Mouse (Mus musculus) hindbrain, embryonic 13.5 days (tissue): ENCODE measurements around the gene BC049715. TPM values are rescaled to one million over a fixed set of nuclear protein-coding genes. Genes with fewer than 3 reads are reported as not detected.
"Not testable (repeated sequence)": the region's sequence is repeated elsewhere in the genome, so short reads cannot be mapped to it uniquely, and the experiment has no call there.

Source experiments
- ATAC-seq: fragments of 200-750 bp; cut with Nextera tagmentation; 2 replicates; pipeline ENCODE4 v1.8.0; 2017; ENCODE audit warnings: moderate TSS enrichment; ENCODE audit not compliant: low FRiP score
- H3K27ac ChIP-seq: fragments of 300-500 bp; sonication (generic); 2 replicates; pipeline ENCODE4 v1.5.1; 2015; ENCODE audit warnings: inconsistent platforms, mild to moderate bottlenecking, moderate library complexity
- H3K27me3 ChIP-seq: fragments of 300-500 bp; sonication (generic); 2 replicates; pipeline ENCODE4 v1.6.1; 2015; ENCODE audit warnings: mild to moderate bottlenecking, inconsistent platforms
- H3K36me3 ChIP-seq: fragments of 300-500 bp; sonication (generic); 2 replicates; pipeline ENCODE4 v1.6.1; 2015; ENCODE audit warnings: mild to moderate bottlenecking, inconsistent platforms
- H3K4me1 ChIP-seq: fragments of 300-500 bp; sonication (generic); replicated peaks from 2 replicates; pipeline ENCODE4 v1.6.1; 2015; ENCODE audit warnings: inconsistent platforms
- H3K4me2 ChIP-seq: fragments of 300-500 bp; sonication (generic); 2 replicates; pipeline ENCODE4 v1.6.1; 2015; ENCODE audit warnings: inconsistent platforms, mild to moderate bottlenecking, moderate library complexity
- H3K4me3 ChIP-seq: fragments of 300-500 bp; sonication (generic); 2 replicates; pipeline ENCODE4 v1.5.1; 2015; ENCODE audit warnings: mild to moderate bottlenecking, inconsistent platforms
- H3K9ac ChIP-seq: fragments of 300-500 bp; sonication (generic); 2 replicates; pipeline ENCODE4 v1.6.1; 2015; ENCODE audit warnings: mild to moderate bottlenecking, inconsistent platforms
- H3K9me3 ChIP-seq: fragments of 300-500 bp; sonication (generic); 2 replicates; pipeline ENCODE4 v1.6.1; 2016; ENCODE audit warnings: inconsistent platforms
- WGBS: fragments of 180-500 bp; shearing (Covaris S2); methylation state at CpG from one replicate; pipeline ENCODE4 v1.1.7; 2015; 5-methylcytosine and 5-hydroxymethylcytosine counted together
- polyA plus RNA-seq: library from polyadenylated mRNA; unstranded; fragments of >200 nt; fragmentation: Nextera tagmentation; extraction: Ambion mirVana; gene quantifications from 2 replicates; pipeline ENCODE4 v1.2.1, GENCODE M21; 2015

The BC049715 gene
- 1.5 and 2.8 TPM in 2 replicates for polyA plus RNA-seq

DNA sequence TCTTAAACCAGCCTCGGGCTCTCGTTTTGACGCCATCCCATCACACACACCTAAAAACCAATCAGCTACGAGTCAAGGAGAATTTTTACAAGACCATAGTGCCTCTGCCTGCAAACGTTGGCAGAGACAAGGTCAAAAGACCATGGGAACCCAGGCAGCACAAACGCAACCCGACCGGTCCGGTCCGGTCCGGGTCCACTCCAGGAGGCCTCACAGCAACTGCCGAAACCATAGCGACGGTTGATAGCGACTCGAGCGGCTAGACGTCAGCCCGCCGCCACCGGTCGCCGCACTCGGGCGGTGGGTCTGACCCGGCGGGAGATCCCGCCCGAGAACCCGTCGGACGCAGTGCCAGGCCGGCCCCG lies at the start of gene BC049715:
TSS of gene BC049715 (plus strand) at position 111 of the 365 bp plus-strand sequence.
- ATAC-seq, result no peak
- H3K9me3 ChIP-seq, result no peaks in the 10 kb centered on the region
- H3K27me3 ChIP-seq, result peaks cover 22% of the 10 kb centered on the region
- H3K4me2 ChIP-seq, result peak within 1 kb of the TSS; percentile 68
- peak within 1 kb of the TSS; percentile 98 for H3K4me3 ChIP-seq
- peak within 1 kb of the TSS; percentile 98 for H3K9ac ChIP-seq
- H3K4me1 ChIP-seq, result peaks cover 15% of the 10 kb centered on the region
- peak within 1 kb of the TSS; percentile 92 for H3K27ac ChIP-seq
- WGBS, result under 1% methylated on average over 34 of the region's 34 CpGs
- H3K36me3 ChIP-seq, result peaks cover 22% of the 10 kb centered on the region

GRCm38 (mm10) chr6:136781377-136781986 lies 45.9 kb upstream of the BC049715 start, which contains the start of gene Gucy2c:
Gucy2c (minus strand) TSS chr6:136781765.
- Histone ChIP-seq H3K27ac (no peak within 1 kb of the TSS), H3K27me3 (no peaks in the 10 kb centered on the region), H3K4me1 (no peaks in the 10 kb centered on the region), H3K9ac (no peak within 1 kb of the TSS), H3K9me3 (no peaks in the 10 kb centered on the region), H3K36me3 (no peaks in the 10 kb centered on the region), H3K4me2 (no peak within 1 kb of the TSS), H3K4me3 (no peak within 1 kb of the TSS)
- 87% methylated on average over 20 of the region's 20 CpGs for WGBS
- ATAC-seq, result no peak

DNA sequence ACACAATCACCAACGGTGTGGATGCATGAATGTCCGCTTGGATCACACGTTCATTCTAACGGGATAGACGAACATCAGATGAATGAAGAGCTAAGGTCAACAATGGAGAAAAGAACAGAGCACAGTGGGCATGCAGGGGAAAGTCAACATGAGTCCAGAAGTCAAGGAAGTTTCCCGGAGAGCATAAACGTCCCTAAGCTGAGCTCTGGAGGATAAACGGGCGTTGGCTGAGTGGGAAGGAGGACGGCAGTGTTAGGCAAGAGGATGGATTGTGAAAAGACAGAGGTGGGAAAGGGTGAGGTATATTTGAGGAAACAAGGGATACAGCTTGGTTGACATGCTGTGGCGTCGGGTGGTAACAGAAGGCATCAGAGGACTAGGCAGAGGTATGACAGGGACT lies 45.3 kb upstream of the BC049715 start:
- Histone ChIP-seq H3K36me3 (no peaks in the 10 kb centered on the region), H3K4me2 (no peak overlapping the region), H3K9ac (no peak overlapping the region), H3K9me3 (no peaks in the 10 kb centered on the region), H3K27me3 (no peaks in the 10 kb centered on the region), H3K27ac (no peak overlapping the region), H3K4me3 (no peak overlapping the region), H3K4me1 (no peaks in the 10 kb centered on the region)
- 82% methylated on average over 12 of the region's 12 CpGs for WGBS
- no peak for ATAC-seq

GRCm38 (mm10) chr6:136782761-136783160 lies 44.7 kb upstream of the BC049715 start:
- Histone ChIP-seq H3K27me3 (no peaks in the 10 kb centered on the region), H3K9ac (no peak overlapping the region), H3K4me1 (no peaks in the 10 kb centered on the region), H3K9me3 (no peaks in the 10 kb centered on the region), H3K4me2 (no peak overlapping the region), H3K36me3 (no peaks in the 10 kb centered on the region), H3K27ac (no peak overlapping the region), H3K4me3 (no peak overlapping the region)
- 82% methylated on average over 9 of the region's 9 CpGs for WGBS
- ATAC-seq, result no peak

DNA sequence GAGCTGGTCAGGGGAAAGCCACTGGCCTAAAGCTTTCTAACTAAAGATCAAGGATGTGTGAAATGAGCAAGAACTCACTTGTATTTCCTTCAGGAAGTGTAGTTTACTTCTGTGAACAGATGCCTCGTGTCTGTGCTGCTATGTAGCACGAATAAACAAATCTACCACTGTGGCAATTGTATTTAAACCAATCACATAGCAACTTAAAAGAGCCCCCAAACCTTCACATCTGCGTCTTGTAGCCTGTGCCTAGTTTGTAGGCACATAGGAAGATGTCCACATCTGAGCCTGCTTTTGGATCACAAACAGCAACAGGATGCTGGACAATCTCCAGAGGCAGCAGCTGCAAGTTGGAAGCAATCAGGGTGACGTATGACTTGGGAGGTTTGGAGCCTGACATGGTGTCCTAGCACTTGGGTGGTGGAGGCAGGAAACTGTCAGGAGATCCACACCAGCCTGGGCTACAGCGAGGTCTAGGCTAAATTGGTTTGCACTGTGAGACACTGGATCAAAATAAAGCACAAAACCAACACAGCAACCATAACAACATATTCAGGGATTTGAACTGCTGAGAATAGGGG lies 37.9 kb upstream of the BC049715 start:
- H3K27me3 ChIP-seq, result peaks cover 7% of the 10 kb centered on the region; the same call in 1 of the 2 replicates
- peaks cover 5% of the 10 kb centered on the region for H3K4me1 ChIP-seq
- no peak overlapping the region for H3K27ac ChIP-seq
- no peak overlapping the region for H3K4me3 ChIP-seq
- no peak overlapping the region for H3K9ac ChIP-seq
- no peak for ATAC-seq
- no peaks in the 10 kb centered on the region for H3K36me3 ChIP-seq
- 82% methylated on average over 5 of the region's 5 CpGs for WGBS
- H3K9me3 ChIP-seq, result no peaks in the 10 kb centered on the region
- no peak overlapping the region for H3K4me2 ChIP-seq

DNA sequence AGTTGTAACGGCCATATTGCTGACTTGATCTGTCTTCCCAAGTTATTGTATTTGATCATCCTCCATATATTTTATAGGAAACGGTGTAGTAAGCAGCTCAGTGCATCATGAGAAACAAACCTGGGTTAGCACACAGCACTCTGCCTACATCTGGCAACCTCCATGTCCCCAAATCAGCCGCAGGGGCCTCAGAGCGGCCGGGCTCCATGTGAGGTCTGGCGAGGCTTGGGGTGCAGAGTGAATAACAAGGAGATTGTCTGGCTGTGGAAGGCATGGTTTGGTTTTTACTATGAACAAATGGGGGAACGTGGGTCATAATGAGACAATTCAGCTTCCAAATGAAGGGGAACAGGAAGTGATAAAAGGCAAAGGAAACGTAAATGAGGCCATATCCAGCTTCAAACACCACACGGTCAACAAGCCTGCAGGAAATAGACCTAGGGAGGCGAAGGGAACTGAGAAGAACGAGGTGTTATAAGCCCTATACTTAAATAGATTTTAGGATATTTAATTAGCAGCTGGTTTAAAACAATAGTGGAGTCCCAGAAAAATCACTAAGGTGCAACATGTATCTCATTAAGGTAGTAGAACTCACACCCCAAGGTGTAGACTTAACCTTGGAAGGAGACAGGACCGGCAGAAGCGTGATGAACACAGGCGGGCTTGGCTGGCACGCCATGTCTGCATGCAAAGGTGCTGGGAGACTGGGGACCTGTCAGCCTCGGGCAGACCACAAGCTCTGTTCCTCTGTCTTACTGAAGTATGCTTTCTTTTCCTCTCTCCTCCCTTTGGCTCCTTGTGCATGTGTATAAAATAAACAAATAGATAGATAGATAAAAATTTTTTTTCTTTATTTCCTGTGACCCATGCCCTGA lies 34.3 kb upstream of the BC049715 start:
- no peak for ATAC-seq
- H3K9ac ChIP-seq, result peak overlapping the region; percentile 21; the same call in 1 of the 2 replicates

GRCm38 (mm10) chr6:136793831-136794525 lies 33.4 kb upstream of the BC049715 start:
- no peak overlapping the region for H3K27ac ChIP-seq
- peak overlapping the region; percentile 62 for H3K4me2 ChIP-seq
- no peaks in the 10 kb centered on the region for H3K36me3 ChIP-seq
- H3K9me3 ChIP-seq, result no peaks in the 10 kb centered on the region
- peak overlapping the region; percentile 21 for H3K9ac ChIP-seq
- peak overlapping the region; percentile 30 for H3K4me3 ChIP-seq
- peak; percentile 24; the same call in 1 of the 2 replicates for ATAC-seq
- WGBS, result 2% methylated on average over 24 of the region's 24 CpGs
- H3K27me3 ChIP-seq, result peaks cover 7% of the 10 kb centered on the region; the same call in 1 of the 2 replicates
- H3K4me1 ChIP-seq, result peaks cover 5% of the 10 kb centered on the region

More for the DNA sequence above, 34.3 kb upstream of the BC049715 start:
- H3K4me1 ChIP-seq, result peaks cover 5% of the 10 kb centered on the region
- no peaks in the 10 kb centered on the region for H3K9me3 ChIP-seq
- peak overlapping the region; percentile 62 for H3K4me2 ChIP-seq
- WGBS, result 37% methylated on average over 16 of the region's 16 CpGs
- no peaks in the 10 kb centered on the region for H3K36me3 ChIP-seq
- H3K27me3 ChIP-seq, result peaks cover 7% of the 10 kb centered on the region; the same call in 1 of the 2 replicates
- peak overlapping the region; percentile 30 for H3K4me3 ChIP-seq
- H3K27ac ChIP-seq, result no peak overlapping the region

- 62% methylated on average over 1 of the region's 1 CpGs for whole genome bisulfite sequencing
- ATAC-seq, result no peak
- Histone ChIP-seq H3K4me1 (peaks cover 5% of the 10 kb centered on the region), H3K4me3 (no peak overlapping the region), H3K27me3 (peaks cover 7% of the 10 kb centered on the region; the same call in 1 of the 2 replicates), H3K36me3 (no peaks in the 10 kb centered on the region), H3K27ac (no peak overlapping the region), H3K9ac (no peak overlapping the region), H3K4me2 (no peak overlapping the region), H3K9me3 (no peaks in the 10 kb centered on the region)
Measured at GRCm38 (mm10) chr6:136795110-136795509, 32.3 kb upstream of the BC049715 start.

DNA sequence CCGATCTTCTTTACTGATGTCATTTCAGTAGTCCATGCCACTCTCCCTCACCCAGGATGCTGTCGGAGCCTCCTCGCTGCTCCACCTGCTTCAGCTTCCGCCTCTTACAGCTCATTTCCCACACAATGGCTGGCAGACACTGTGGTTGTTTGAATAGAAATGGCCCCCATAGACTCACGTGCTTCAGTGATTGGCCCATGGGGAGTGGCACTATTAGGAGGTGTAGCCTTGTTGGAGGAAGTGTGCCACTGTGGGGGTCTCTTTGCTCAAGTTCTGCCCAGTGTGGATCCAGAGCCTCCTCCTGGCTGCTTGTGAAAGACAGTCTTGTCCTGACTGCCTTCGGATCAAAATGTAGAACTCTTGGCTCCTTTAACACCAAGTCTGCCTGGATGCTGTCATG lies 31.6 kb upstream of the BC049715 start:
- H3K27me3 ChIP-seq, result peaks cover 7% of the 10 kb centered on the region; the same call in 1 of the 2 replicates
- H3K4me3 ChIP-seq, result no peak overlapping the region
- no peak overlapping the region for H3K27ac ChIP-seq
- no peak overlapping the region for H3K9ac ChIP-seq
- no peak for ATAC-seq
- H3K36me3 ChIP-seq, result no peaks in the 10 kb centered on the region
- WGBS, result 50% methylated on average over 6 of the region's 6 CpGs
- no peak overlapping the region for H3K4me2 ChIP-seq
- H3K4me1 ChIP-seq, result peaks cover 5% of the 10 kb centered on the region
- no peaks in the 10 kb centered on the region for H3K9me3 ChIP-seq

- H3K4me1 ChIP-seq, H3K27ac ChIP-seq, H3K4me2 ChIP-seq, H3K9ac ChIP-seq, H3K36me3 ChIP-seq, ATAC-seq, H3K9me3 ChIP-seq, H3K4me3 ChIP-seq, H3K27me3 ChIP-seq: not testable (repeated sequence)
- 93% methylated on average over 3 of the region's 3 CpGs for WGBS
Measured at GRCm38 (mm10) chr6:136797874-136798693, 29.3 kb upstream of the BC049715 start.

DNA sequence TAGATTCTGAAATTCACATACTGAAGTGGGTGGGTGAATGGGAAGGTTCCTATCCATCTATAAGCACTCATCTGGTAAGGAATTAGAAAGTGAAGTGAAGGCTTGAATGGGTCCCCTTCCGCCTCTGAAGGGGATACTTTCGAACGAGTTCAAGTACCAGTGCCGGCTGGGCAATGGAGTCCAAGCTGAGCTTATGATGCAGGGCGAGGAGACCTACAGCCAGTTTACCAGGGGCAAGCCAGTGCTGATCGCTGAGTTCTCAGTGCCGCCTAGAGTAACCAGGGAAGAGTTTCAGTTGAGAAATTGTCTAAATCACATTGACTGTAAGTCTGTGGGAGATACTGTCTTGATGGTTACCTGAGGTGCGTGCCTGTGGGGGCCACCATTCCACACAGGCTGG lies 26.7 kb upstream of the BC049715 start:
- WGBS, result 93% methylated on average over 8 of the region's 8 CpGs
- ATAC-seq, result no peak

More for the DNA sequence above, 26.7 kb upstream of the BC049715 start:
- Histone ChIP-seq H3K4me3 (no peak overlapping the region), H3K4me1 (peaks cover 14% of the 10 kb centered on the region), H3K9me3 (no peaks in the 10 kb centered on the region), H3K27me3 (no peaks in the 10 kb centered on the region; the same call in 1 of the 2 replicates), H3K27ac (no peak overlapping the region), H3K4me2 (no peak overlapping the region), H3K36me3 (no peaks in the 10 kb centered on the region), H3K9ac (no peak overlapping the region; the same call in 1 of the 2 replicates)
